Mouse (Mus musculus): ENCODE results near the gene Lta. TPM values are rescaled to one million over a fixed set of nuclear protein-coding genes. Genes with fewer than 3 reads are reported as not detected.
A peak's percentile ranks its signal among the peaks of the same experiment; 100 is the strongest.

Gene Lta
- polyA plus RNA-seq, 1 experiment from 2014 or later: 0.09 TPM

- peak overlapping the region; percentile 39 for H3K27ac ChIP-seq
- no peak for ATAC-seq (replicated peaks; ENCODE audit: insufficient number of reproducible peaks, insufficient read depth, low FRiP score, low read depth)
- H3K9ac ChIP-seq: no peak overlapping the region
- H3K4me1 ChIP-seq (replicated peaks): peaks cover 34% of the 10 kb centered on the region
- H3K9me3 ChIP-seq (replicated peaks): no peaks in the 10 kb centered on the region
- no peak overlapping the region for H3K4me3 ChIP-seq
- H3K27me3 ChIP-seq: no peaks in the 10 kb centered on the region
- WGBS: 51% methylated on average over 6 of the region's 6 CpGs
- H3K4me2 ChIP-seq: no peak overlapping the region
- peaks cover 16% of the 10 kb centered on the region; the same call in 1 of the 2 replicates for H3K36me3 ChIP-seq
Observed at GRCm38 (mm10) chr17:35222299-35222698, 17.1 kb upstream of the Lta start.

DNA sequence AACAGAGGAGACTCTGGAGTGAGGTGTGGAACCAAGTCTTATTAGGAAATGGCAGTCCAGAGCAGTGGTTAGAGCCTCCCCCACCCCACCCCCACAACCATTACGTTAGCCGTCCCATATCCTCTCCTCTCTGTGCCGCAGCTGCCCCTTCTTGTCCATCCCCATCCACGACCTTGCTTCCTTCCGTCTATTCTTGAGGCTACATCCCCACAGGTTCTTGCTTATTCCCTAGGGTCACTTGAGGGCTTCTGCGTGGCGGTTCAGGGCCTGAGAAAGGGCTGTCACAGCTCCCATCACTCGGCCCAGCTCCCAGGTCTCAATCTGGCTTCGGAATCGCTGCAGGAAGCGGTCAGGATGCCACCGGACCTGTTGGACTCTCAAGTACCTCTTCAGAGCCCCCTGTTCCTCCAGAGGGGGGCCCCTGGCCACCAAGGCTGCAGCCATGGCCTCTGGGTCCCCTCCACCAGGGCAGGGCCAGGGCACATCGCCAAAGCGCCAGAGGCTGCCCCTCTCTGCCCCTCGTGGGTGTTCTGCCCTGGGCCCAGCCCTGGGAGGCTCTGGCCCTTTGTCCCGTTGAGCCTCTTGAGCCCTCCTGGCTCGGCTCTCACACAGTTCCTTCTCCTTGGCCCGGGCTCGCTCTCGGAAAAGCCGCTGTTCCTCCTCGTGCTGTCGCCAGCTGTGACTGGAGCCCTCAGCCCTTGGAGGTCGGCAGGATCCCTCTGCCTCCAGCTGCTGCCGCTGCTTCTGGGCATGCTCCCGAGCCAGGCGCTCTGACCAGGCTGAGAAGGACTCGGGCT lies 15.2 kb upstream of the Lta start, which contains the start of gene Gm16181:
Gm16181 (plus strand) TSS at position 679 of the 797 bp plus-strand sequence.
- WGBS: 66% methylated on average over 28 of the region's 28 CpGs
- Histone ChIP-seq H3K4me2 (no peak within 1 kb of the TSS), H3K4me1 (replicated peaks) (peaks cover 28% of the 10 kb centered on the region), H3K36me3 (peaks cover 11% of the 10 kb centered on the region; the same call in 1 of the 2 replicates), H3K4me3 (no peak within 1 kb of the TSS), H3K9ac (no peak within 1 kb of the TSS), H3K27me3 (no peaks in the 10 kb centered on the region), H3K9me3 (replicated peaks) (no peaks in the 10 kb centered on the region), H3K27ac (peak within 1 kb of the TSS; percentile 60)
- ATAC-seq (replicated peaks; ENCODE audit: insufficient number of reproducible peaks, insufficient read depth, low FRiP score, low read depth): no peak

- Histone ChIP-seq H3K4me1 (replicated peaks) (peaks cover 29% of the 10 kb centered on the region), H3K9me3 (replicated peaks) (no peaks in the 10 kb centered on the region), H3K27ac (peak overlapping the region; percentile 58), H3K27me3 (no peaks in the 10 kb centered on the region), H3K4me3 (no peak overlapping the region), H3K36me3 (peaks cover 6% of the 10 kb centered on the region; the same call in 1 of the 2 replicates), H3K4me2 (no peak overlapping the region), H3K9ac (no peak overlapping the region)
- WGBS: 54% methylated on average over 6 of the region's 6 CpGs
- no peak for ATAC-seq (replicated peaks; ENCODE audit: insufficient number of reproducible peaks, insufficient read depth, low FRiP score, low read depth)
Observed at GRCm38 (mm10) chr17:35219601-35220041, 14.5 kb upstream of the Lta start.

- ATAC-seq (replicated peaks; ENCODE audit: insufficient number of reproducible peaks, insufficient read depth, low FRiP score, low read depth): peak; percentile 72
- H3K27me3 ChIP-seq: no peaks in the 10 kb centered on the region
- peaks cover 6% of the 10 kb centered on the region; the same call in 1 of the 2 replicates for H3K36me3 ChIP-seq
- no peaks in the 10 kb centered on the region for H3K9me3 ChIP-seq (replicated peaks)
- H3K9ac ChIP-seq: no peak overlapping the region
- H3K4me1 ChIP-seq (replicated peaks): peaks cover 32% of the 10 kb centered on the region
- peak overlapping the region; percentile 58 for H3K27ac ChIP-seq
- WGBS: 56% methylated on average over 18 of the region's 18 CpGs
- H3K4me3 ChIP-seq: no peak overlapping the region
- peak overlapping the region; percentile 33 for H3K4me2 ChIP-seq
Observed at GRCm38 (mm10) chr17:35218516-35219193, 13.5 kb upstream of the Lta start.

DNA sequence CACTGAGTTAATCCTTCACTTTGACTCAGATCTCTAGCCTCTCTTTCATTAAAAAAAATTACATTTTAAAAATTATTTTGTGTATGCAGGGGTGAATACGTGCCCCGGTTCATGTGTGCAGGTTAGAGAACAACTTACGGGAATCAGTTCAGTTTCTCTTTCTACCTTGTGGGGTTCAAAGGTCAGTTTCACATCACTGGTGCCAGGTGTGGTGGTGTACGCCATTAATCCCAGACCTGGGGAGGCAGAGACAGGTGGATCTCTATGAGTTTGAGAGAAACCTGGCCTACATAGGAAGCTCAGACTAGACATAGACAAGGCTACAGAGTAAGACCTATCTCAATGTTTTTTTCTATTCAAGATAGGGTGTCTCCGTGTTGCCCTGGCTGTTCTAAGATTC lies 7.9 kb upstream of the Lta start:
- Histone ChIP-seq H3K4me1 (replicated peaks) (0 out of 2 replicates have a peak, but pooled peaks cover 4% of the 10 kb centered on the region), H3K9ac (no peak overlapping the region), H3K4me2 (no peak overlapping the region), H3K4me3 (no peak overlapping the region), H3K9me3 (replicated peaks) (no peaks in the 10 kb centered on the region), H3K27me3 (no peaks in the 10 kb centered on the region), H3K27ac (no peak overlapping the region), H3K36me3 (no peaks in the 10 kb centered on the region)
- 86% methylated on average over 5 of the region's 5 CpGs for WGBS
- ATAC-seq (replicated peaks; ENCODE audit: insufficient number of reproducible peaks, insufficient read depth, low FRiP score, low read depth): no peak

- 61% methylated on average over 3 of the region's 3 CpGs for WGBS
- H3K4me2 ChIP-seq: no peak overlapping the region
- no peak overlapping the region for H3K9ac ChIP-seq
- no peak overlapping the region for H3K4me3 ChIP-seq
- no peaks in the 10 kb centered on the region for H3K36me3 ChIP-seq
- H3K9me3 ChIP-seq (replicated peaks): no peaks in the 10 kb centered on the region
- no peak overlapping the region for H3K27ac ChIP-seq
- H3K4me1 ChIP-seq (replicated peaks): 0 out of 2 replicates have a peak, but pooled peaks cover 4% of the 10 kb centered on the region
- H3K27me3 ChIP-seq: peaks cover 5% of the 10 kb centered on the region; the same call in 1 of the 2 replicates
- ATAC-seq (replicated peaks; ENCODE audit: insufficient number of reproducible peaks, insufficient read depth, low FRiP score, low read depth): no peak
Observed at GRCm38 (mm10) chr17:35210593-35210992, 5.4 kb upstream of the Lta start.

- Histone ChIP-seq H3K36me3 (no peaks in the 10 kb centered on the region), H3K9ac (no peak overlapping the region), H3K4me2 (no peak overlapping the region), H3K4me1 (replicated peaks) (peaks cover 7% of the 10 kb centered on the region; the same call in 1 of the 2 replicates), H3K27me3 (peaks cover 11% of the 10 kb centered on the region), H3K4me3 (no peak overlapping the region), H3K9me3 (replicated peaks) (no peaks in the 10 kb centered on the region), H3K27ac (no peak overlapping the region)
- WGBS: 59% methylated on average over 12 of the region's 12 CpGs
- ATAC-seq (replicated peaks; ENCODE audit: insufficient number of reproducible peaks, insufficient read depth, low FRiP score, low read depth): no peak
Observed at GRCm38 (mm10) chr17:35209785-35210535, 4.8 kb upstream of the Lta start.

DNA sequence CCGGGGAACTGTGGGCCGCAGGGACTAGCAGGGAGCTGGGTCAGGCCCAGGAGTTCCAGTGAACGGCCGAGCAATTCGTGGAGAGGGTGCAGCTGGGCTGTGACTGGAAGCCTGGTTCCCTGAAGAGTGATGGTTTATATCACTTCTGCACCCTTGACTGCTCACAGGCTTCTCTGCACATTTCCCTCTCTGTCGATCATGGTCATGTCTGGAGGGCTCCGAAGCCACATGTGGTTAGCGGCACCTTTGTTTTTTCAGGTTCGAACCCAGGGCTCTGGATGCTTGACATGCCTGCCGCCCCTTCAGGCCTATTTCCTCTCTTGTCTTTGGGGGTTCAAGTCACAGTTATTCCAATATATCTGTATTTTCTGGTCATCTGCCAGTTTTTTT lies 224 bp upstream of the Lta start:
- Histone ChIP-seq H3K27ac (no peak overlapping the region), H3K36me3 (no peaks in the 10 kb centered on the region), H3K9me3 (replicated peaks) (no peaks in the 10 kb centered on the region), H3K4me1 (replicated peaks) (peaks cover 6% of the 10 kb centered on the region; the same call in 1 of the 2 replicates), H3K27me3 (peaks cover 52% of the 10 kb centered on the region), H3K4me2 (peak overlapping the region; percentile 16; the same call in 1 of the 2 replicates), H3K9ac (no peak overlapping the region), H3K4me3 (no peak overlapping the region)
- 48% methylated on average over 10 of the region's 10 CpGs for WGBS
- no peak for ATAC-seq (replicated peaks; ENCODE audit: insufficient number of reproducible peaks, insufficient read depth, low FRiP score, low read depth)

GRCm38 (mm10) chr17:35202442-35202841 lies 2.7 kb downstream of the Lta start:
- no peak for ATAC-seq (replicated peaks; ENCODE audit: insufficient number of reproducible peaks, insufficient read depth, low FRiP score, low read depth)
- Histone ChIP-seq H3K27me3 (peaks cover 73% of the 10 kb centered on the region), H3K4me3 (no peak overlapping the region), H3K9me3 (replicated peaks) (no peaks in the 10 kb centered on the region), H3K27ac (no peak overlapping the region), H3K36me3 (no peaks in the 10 kb centered on the region), H3K9ac (no peak overlapping the region), H3K4me1 (replicated peaks) (peaks cover 6% of the 10 kb centered on the region; the same call in 1 of the 2 replicates), H3K4me2 (no peak overlapping the region)
- WGBS: 68% methylated on average over 4 of the region's 4 CpGs

GRCm38 (mm10) chr17:35201787-35202186 lies 3.4 kb downstream of the Lta start, which contains the start of gene Tnf:
Gene Tnf (minus strand): TSS chr17:35202007.
- no peaks in the 10 kb centered on the region for H3K9me3 ChIP-seq (replicated peaks)
- ATAC-seq (replicated peaks; ENCODE audit: insufficient number of reproducible peaks, insufficient read depth, low FRiP score, low read depth): no peak
- H3K27me3 ChIP-seq: peaks cover 78% of the 10 kb centered on the region
- H3K4me2 ChIP-seq: peak within 1 kb of the TSS; percentile 21; the same call in 1 of the 2 replicates
- no peak within 1 kb of the TSS for H3K27ac ChIP-seq
- H3K9ac ChIP-seq: 0 out of 2 replicates have a peak within 1 kb of the TSS, but pooled peaks have one; percentile 28
- 27% methylated on average over 13 of the region's 13 CpGs for WGBS
- peak within 1 kb of the TSS; percentile 18 for H3K4me3 ChIP-seq
- peaks cover 6% of the 10 kb centered on the region; the same call in 1 of the 2 replicates for H3K4me1 ChIP-seq (replicated peaks)
- H3K36me3 ChIP-seq: no peaks in the 10 kb centered on the region

GRCm38 (mm10) chr17:35201128-35201527 lies 4.0 kb downstream of the Lta start:
- peak overlapping the region; percentile 21; the same call in 1 of the 2 replicates for H3K4me2 ChIP-seq
- peaks cover 11% of the 10 kb centered on the region for H3K4me1 ChIP-seq (replicated peaks)
- no peak overlapping the region for H3K27ac ChIP-seq
- H3K9ac ChIP-seq: no peak overlapping the region
- no peaks in the 10 kb centered on the region for H3K9me3 ChIP-seq (replicated peaks)
- no peak for ATAC-seq (replicated peaks; ENCODE audit: insufficient number of reproducible peaks, insufficient read depth, low FRiP score, low read depth)
- H3K4me3 ChIP-seq: peak overlapping the region; percentile 18
- no peaks in the 10 kb centered on the region for H3K36me3 ChIP-seq
- 48% methylated on average over 11 of the region's 11 CpGs for WGBS
- H3K27me3 ChIP-seq: peaks cover 79% of the 10 kb centered on the region

All from heart, embryonic 15.5 days (tissue).